23 mouse cellular contexts compared by ENCODE assay signal in genomic region chr6:103699895-103700294, GRCm38 (mm10).
DNase-seq lines count a peak whose midpoint lies in the region; ATAC-seq and TF ChIP-seq lines count a peak whose summit lies in the region.
"Had no signal": no experiment of that assay in that cellular context is flagged by ENCODE, and none has a peak within 500 bp of the region (broad histone marks: within the 10 kb centered on the region; RNA-seq: fewer than 3 reads in every experiment).

No protein-coding gene starts in this region.

- H3K4me2 ChIP-seq in liver, embryonic 13.5 days = no peak overlapping the region
- H3K4me2 ChIP-seq in liver, embryonic 14.5 days (ENCODE audit: low read depth) = no peak overlapping the region
- H3K4me2 ChIP-seq in liver, embryonic 15.5 days = no peak overlapping the region
- no peak overlapping the region for H3K4me2 ChIP-seq in liver, postnatal 0 days (ENCODE audit: low read depth, low read length)
- H3K4me2 ChIP-seq: embryonic facial prominence, embryonic 13.5 days; embryonic facial prominence, embryonic 15.5 days; forebrain, embryonic 12.5 days had no signal

- no peaks in the 10 kb centered on the region for H3K36me3 ChIP-seq in liver, embryonic 13.5 days
- H3K36me3 ChIP-seq in liver, embryonic 14.5 days (replicated peaks; ENCODE audit: control insufficient read depth, insufficient read depth, low read depth) = no peaks in the 10 kb centered on the region
- no peaks in the 10 kb centered on the region for H3K36me3 ChIP-seq in liver, embryonic 15.5 days (replicated peaks)
- no peaks in the 10 kb centered on the region for H3K36me3 ChIP-seq in liver, postnatal 0 days (replicated peaks; ENCODE audit: insufficient read depth, low read length)
- H3K36me3 ChIP-seq in kidney, adult 2 months (ENCODE audit: control insufficient read depth, insufficient read depth, low read length) = no peaks in the 10 kb centered on the region
- H3K36me3 ChIP-seq: embryonic facial prominence, embryonic 13.5 days; embryonic facial prominence, embryonic 15.5 days; forebrain, embryonic 10.5 days; forebrain, embryonic 12.5 days had no signal

- no peak for TF ChIP-seq EP300 in liver, embryonic 14.5 days (IDR thresholded peaks at IDR 0.05; ENCODE audit: low read depth)
- TF ChIP-seq EP300 in liver, postnatal 0 days (IDR thresholded peaks at IDR 0.05; ENCODE audit: low read depth) = no peak

- peak; percentile 52; the same call in 1 of the 2 replicates for ATAC-seq in liver, embryonic 13.5 days (ENCODE audit: low read depth)
- peak; percentile 57 for ATAC-seq in liver, embryonic 14.5 days (ENCODE audit: insufficient read depth)
- ATAC-seq in liver, embryonic 15.5 days (ENCODE audit: insufficient read depth) = peak; percentile 59
- peak; percentile 38; the same call in 1 of the 2 replicates for ATAC-seq in liver, postnatal 0 days
- ATAC-seq: forebrain, embryonic 14.5 days had no signal

- WGBS in liver, embryonic 13.5 days (ENCODE audit: insufficient replicate concordance) = 74% methylated on average over 1 of the region's 1 CpGs
- 43% methylated on average over 1 of the region's 1 CpGs for WGBS in liver, embryonic 14.5 days (ENCODE audit: insufficient replicate concordance)
- 55% methylated on average over 1 of the region's 1 CpGs for WGBS in liver, embryonic 15.5 days (ENCODE audit: insufficient replicate concordance)
- WGBS in liver, postnatal 0 days (ENCODE audit: insufficient replicate concordance) = 42% methylated on average over 1 of the region's 1 CpGs
- 65% methylated on average over 1 of the region's 1 CpGs for WGBS in kidney, adult 2 months

- DNase-seq in liver, embryonic 13.5 days = no peak
- DNase-seq in liver = no peak
- no peak for DNase-seq in liver, embryonic 14.5 days (ENCODE audit: low read depth in 3 of 3, low spot score in 3 of 3)
- DNase-seq in liver, postnatal 0 days = no peak
- no peak for DNase-seq in neural tube, embryonic 10.5 days (ENCODE audit: extremely low spot score, low spot score)
- no peak for DNase-seq in kidney, adult 2 months
- DNase-seq: adrenal gland, adult 2 months; adrenal gland, postnatal 10 days; adrenal gland, postnatal 25 days; cerebellum, adult 11 months; cerebellum, adult 18-20 months; cerebellum, adult 8-10 months; cerebellum, adult 9-11 months; cerebellum, postnatal 14 days; cerebellum, postnatal 36 days; embryo, embryonic 11 days had no signal

- no peaks in the 10 kb centered on the region for H3K27me3 ChIP-seq in liver, embryonic 13.5 days
- no peaks in the 10 kb centered on the region for H3K27me3 ChIP-seq in liver, embryonic 14.5 days (ENCODE audit: control insufficient read depth, insufficient read depth, low read length)
- no peaks in the 10 kb centered on the region for H3K27me3 ChIP-seq in liver, embryonic 15.5 days
- H3K27me3 ChIP-seq in liver, postnatal 0 days (ENCODE audit: insufficient read depth, low read length) = no peaks in the 10 kb centered on the region
- no peaks in the 10 kb centered on the region for H3K27me3 ChIP-seq in kidney, adult 2 months (replicated peaks; ENCODE audit: control insufficient read depth, insufficient read depth, low read length)
- H3K27me3 ChIP-seq: embryonic facial prominence, embryonic 13.5 days; embryonic facial prominence, embryonic 15.5 days; forebrain, embryonic 12.5 days had no signal

- no peak overlapping the region for H3K9ac ChIP-seq in liver, embryonic 13.5 days
- H3K9ac ChIP-seq in liver, embryonic 14.5 days (replicated peaks) = no peak overlapping the region
- no peak overlapping the region for H3K9ac ChIP-seq in liver, embryonic 15.5 days
- no peak overlapping the region for H3K9ac ChIP-seq in liver, postnatal 0 days (replicated peaks)
- H3K9ac ChIP-seq: embryonic facial prominence, embryonic 13.5 days; embryonic facial prominence, embryonic 15.5 days; forebrain, embryonic 12.5 days had no signal

- no peak for TF ChIP-seq POLR2A in kidney, adult 2 months (IDR thresholded peaks at IDR 0.05; ENCODE audit: low read depth, low read length)

- no peak overlapping the region for H3K27ac ChIP-seq in liver, embryonic 13.5 days
- H3K27ac ChIP-seq in liver, embryonic 14.5 days = no peak overlapping the region; the same call in 1 of the 2 replicates
- H3K27ac ChIP-seq in liver, embryonic 15.5 days (replicated peaks) = no peak overlapping the region
- H3K27ac ChIP-seq in liver, postnatal 0 days (ENCODE audit: low read depth) = no peak overlapping the region
- no peak overlapping the region for H3K27ac ChIP-seq in kidney, adult 2 months (ENCODE audit: insufficient read depth, low read depth, low read length)
- H3K27ac ChIP-seq: embryonic facial prominence, embryonic 13.5 days; embryonic facial prominence, embryonic 15.5 days; forebrain, embryonic 10.5 days; forebrain, embryonic 12.5 days had no signal

- TF ChIP-seq CTCF in liver, embryonic 14.5 days (IDR thresholded peaks at IDR 0.05; ENCODE audit: low read depth) = no peak
- TF ChIP-seq CTCF in liver, postnatal 0 days (IDR thresholded peaks at IDR 0.05; ENCODE audit: low read depth) = no peak
- TF ChIP-seq CTCF in kidney, adult 2 months (conservative IDR thresholded peaks at IDR 0.05; ENCODE audit: insufficient read depth, insufficient read length, low read depth, low read length) = no peak

- H3K4me3 ChIP-seq in liver, embryonic 13.5 days (replicated peaks) = no peak overlapping the region
- no peak overlapping the region for H3K4me3 ChIP-seq in liver, embryonic 14.5 days (ENCODE audit: insufficient read depth in 1 of 2, low read depth in 2 of 2, low read length in 2 of 2)
- no peak overlapping the region for H3K4me3 ChIP-seq in liver, embryonic 15.5 days (replicated peaks)
- no peak overlapping the region for H3K4me3 ChIP-seq in liver, postnatal 0 days (ENCODE audit: low read depth, low read length)
- no peak overlapping the region for H3K4me3 ChIP-seq in kidney, adult 2 months (ENCODE audit: insufficient read depth, low read depth, low read length)
- H3K4me3 ChIP-seq: embryonic facial prominence, embryonic 13.5 days; embryonic facial prominence, embryonic 15.5 days; erythroblast, embryonic 14.5 days; forebrain, embryonic 10.5 days; forebrain, embryonic 12.5 days had no signal

- no peaks in the 10 kb centered on the region for H3K9me3 ChIP-seq in liver, embryonic 13.5 days (replicated peaks)
- no peaks in the 10 kb centered on the region for H3K9me3 ChIP-seq in liver, embryonic 14.5 days (ENCODE audit: control insufficient read depth, low read length)
- H3K9me3 ChIP-seq in liver, embryonic 15.5 days (replicated peaks) = no peaks in the 10 kb centered on the region
- no peaks in the 10 kb centered on the region for H3K9me3 ChIP-seq in liver, postnatal 0 days (ENCODE audit: low read length)
- H3K9me3 ChIP-seq: embryonic facial prominence, embryonic 13.5 days; embryonic facial prominence, embryonic 15.5 days; forebrain, embryonic 10.5 days; forebrain, embryonic 12.5 days had no signal

- peaks cover 10% of the 10 kb centered on the region for H3K4me1 ChIP-seq in liver, embryonic 13.5 days (replicated peaks)
- H3K4me1 ChIP-seq in liver, embryonic 14.5 days (replicated peaks; ENCODE audit: control insufficient read depth in 2 of 2, insufficient read depth in 2 of 2, low read length in 1 of 2) = peaks cover 6 to 9% of the 10 kb centered on the region in 2 experiments
- peaks cover 13% of the 10 kb centered on the region for H3K4me1 ChIP-seq in liver, embryonic 15.5 days (replicated peaks)
- no peaks in the 10 kb centered on the region for H3K4me1 ChIP-seq in liver, postnatal 0 days (ENCODE audit: insufficient read depth)
- H3K4me1 ChIP-seq in kidney, adult 2 months (ENCODE audit: control insufficient read depth, insufficient read depth, low read length) = no peaks in the 10 kb centered on the region
- H3K4me1 ChIP-seq: embryonic facial prominence, embryonic 13.5 days; embryonic facial prominence, embryonic 15.5 days; forebrain, embryonic 10.5 days; forebrain, embryonic 12.5 days had no signal
